7 mouse cellular contexts compared by ENCODE assay signal in the genomic region with DNA sequence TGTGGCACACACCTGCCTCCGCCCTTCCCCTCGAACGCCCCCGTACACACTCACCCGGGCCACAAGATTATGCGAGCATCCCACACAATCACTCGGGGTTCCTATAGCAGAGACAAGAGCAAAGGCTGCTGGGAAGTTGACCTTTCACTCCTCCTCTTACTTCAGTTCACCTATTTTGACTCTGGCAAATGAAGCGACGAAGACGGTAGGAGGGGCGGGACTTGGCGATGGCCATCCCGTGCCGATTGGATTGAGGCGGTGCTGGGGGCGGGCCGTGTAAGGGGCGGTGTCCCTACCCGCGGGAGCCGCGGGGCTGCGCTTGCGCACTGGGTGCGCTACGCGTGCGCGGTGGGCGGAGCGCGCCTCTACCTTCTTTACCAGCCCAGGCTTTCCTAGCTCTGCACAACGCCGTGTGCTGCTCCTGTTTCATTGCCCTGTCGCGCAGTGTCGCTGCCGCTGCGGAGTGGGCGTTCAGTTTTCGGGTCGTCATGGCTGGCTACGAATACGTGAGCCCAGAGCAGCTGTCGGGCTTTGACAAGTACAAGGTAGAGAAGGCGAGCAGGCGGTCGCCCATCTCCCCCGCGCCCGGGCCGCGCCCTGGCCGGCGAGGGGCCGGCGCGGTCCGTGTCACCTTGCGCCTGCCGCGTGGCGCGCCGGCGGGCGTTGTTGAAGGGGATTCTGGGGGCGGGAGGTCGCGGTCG. TPM values are rescaled to one million over a fixed set of nuclear protein-coding genes. Genes with fewer than 3 reads are reported as not detected.
DNase-seq lines count a peak whose midpoint lies in the region; ATAC-seq lines count a peak whose summit lies in the region.

Gene Selenoi (plus strand): TSS at position 311 of the 701 bp plus-strand sequence.

- peak; percentile 99 for ATAC-seq in embryonic facial prominence, embryonic 11.5 days (replicated peaks; ENCODE audit: insufficient number of reproducible peaks, low FRiP score, low TSS enrichment, low read depth)
- peak; percentile 95 for ATAC-seq in granulocyte monocyte progenitor cell, adult 5-6 weeks (replicated peaks; ENCODE audit: poor library complexity, severe bottlenecking)
- ATAC-seq in midbrain, embryonic 13.5 days, result peak; percentile 99

- no peaks in the 10 kb centered on the region for H3K9me3 ChIP-seq in embryonic facial prominence, embryonic 11.5 days (replicated peaks; ENCODE audit: control insufficient read depth, low read length)
- no peaks in the 10 kb centered on the region; the same call in 1 of the 2 replicates for H3K9me3 ChIP-seq in limb, embryonic 10.5 days (replicated peaks)
- 0 out of 2 replicates have a peak, but pooled peaks cover 2% of the 10 kb centered on the region for H3K9me3 ChIP-seq in midbrain, embryonic 13.5 days

- WGBS in embryonic facial prominence, embryonic 11.5 days, result 4% methylated on average over 71 of the region's 71 CpGs
- 3% methylated on average over 71 of the region's 71 CpGs for WGBS in limb, embryonic 10.5 days
- WGBS in midbrain, embryonic 13.5 days, result 4% methylated on average over 71 of the region's 71 CpGs

- peak within 1 kb of the TSS; percentile 85 for H3K9ac ChIP-seq in embryonic facial prominence, embryonic 11.5 days (replicated peaks; ENCODE audit: low read length)
- H3K9ac ChIP-seq in midbrain, embryonic 13.5 days (replicated peaks), result peak within 1 kb of the TSS; percentile 91

- H3K36me3 ChIP-seq in embryonic facial prominence, embryonic 11.5 days (replicated peaks; ENCODE audit: control insufficient read depth, insufficient read depth, low read depth, low read length), result no peaks in the 10 kb centered on the region
- peaks cover 17% of the 10 kb centered on the region for H3K36me3 ChIP-seq in limb, embryonic 10.5 days
- peaks cover 5% of the 10 kb centered on the region for H3K36me3 ChIP-seq in midbrain, embryonic 13.5 days

- DNase-seq in adrenal gland, postnatal 14 days, result peak; percentile 99
- DNase-seq in embryonic facial prominence, embryonic 11.5 days (ENCODE audit: low spot score), result peak; percentile 98
- peak; percentile 99 for DNase-seq in kidney, adult 11 months
- DNase-seq in limb, embryonic 10.5 days (ENCODE audit: low spot score), result peak; percentile 97
- DNase-seq in spleen, adult 12 weeks (ENCODE audit: low spot score), result peak; percentile 99

- peak within 1 kb of the TSS; percentile 79 for H3K27ac ChIP-seq in embryonic facial prominence, embryonic 11.5 days (replicated peaks; ENCODE audit: low read depth, low read length)
- H3K27ac ChIP-seq in limb, embryonic 10.5 days, result peak within 1 kb of the TSS; percentile 89
- peak within 1 kb of the TSS; percentile 92 for H3K27ac ChIP-seq in midbrain, embryonic 13.5 days

- H3K4me1 ChIP-seq in embryonic facial prominence, embryonic 11.5 days (ENCODE audit: control insufficient read depth, insufficient read depth, low read length), result no peaks in the 10 kb centered on the region
- H3K4me1 ChIP-seq in limb, embryonic 10.5 days, result peaks cover 21% of the 10 kb centered on the region
- peaks cover 31% of the 10 kb centered on the region for H3K4me1 ChIP-seq in midbrain, embryonic 13.5 days (replicated peaks)

- no peaks in the 10 kb centered on the region for H3K27me3 ChIP-seq in embryonic facial prominence, embryonic 11.5 days (ENCODE audit: control insufficient read depth, insufficient read depth, low read length)
- H3K27me3 ChIP-seq in limb, embryonic 10.5 days (ENCODE audit: low read depth, poor library complexity, severe bottlenecking), result no peaks in the 10 kb centered on the region
- no peaks in the 10 kb centered on the region for H3K27me3 ChIP-seq in midbrain, embryonic 13.5 days

- peak within 1 kb of the TSS; percentile 74 for H3K4me2 ChIP-seq in embryonic facial prominence, embryonic 11.5 days (ENCODE audit: low read depth, low read length)
- peak within 1 kb of the TSS; percentile 74 for H3K4me2 ChIP-seq in midbrain, embryonic 13.5 days (replicated peaks)

- peak within 1 kb of the TSS; percentile 86 for H3K4me3 ChIP-seq in embryonic facial prominence, embryonic 11.5 days (ENCODE audit: low read depth, low read length)
- H3K4me3 ChIP-seq in limb, embryonic 10.5 days, result peak within 1 kb of the TSS; percentile 83
- H3K4me3 ChIP-seq in midbrain, embryonic 13.5 days (replicated peaks), result peak within 1 kb of the TSS; percentile 78

RNA-seq across cellular contexts. Expression of gene Selenoi, which starts in this region (rescaled TPM):
- total RNA-seq in adrenal gland, postnatal 14 days (2021), result 21.4 and 23.7 TPM in 2 replicates
- polyA plus RNA-seq in embryonic facial prominence, embryonic 11.5 days (2014; fragmentation: Nextera tagmentation; extraction: Ambion mirVana), result 18.7 and 19.9 TPM in 2 replicates
- 22.7 and 38.5 TPM in 2 replicates for total RNA-seq in granulocyte monocyte progenitor cell, adult 5-6 weeks (2014; fragmentation: Nextera tagmentation)
- 48.1 and 61.2 TPM in 2 replicates for total RNA-seq in granulocyte monocyte progenitor cell, adult 5-6 weeks (2017)
- polyA plus RNA-seq in limb, embryonic 10.5 days (2016; fragmentation: Nextera tagmentation; extraction: Ambion mirVana), result 19.4 TPM in 2 replicates
- 22.3 and 26.8 TPM in 2 replicates for polyA plus RNA-seq in midbrain, embryonic 13.5 days (2015; fragmentation: Nextera tagmentation; extraction: Ambion mirVana)

Comparison
In these comparisons a context has a peak if more than half of its experiments do, and no peak if none do; other contexts are left out.
1. Peak in every context shown above with its lines: DNase-seq, ATAC-seq, H3K4me3 ChIP-seq and H3K27ac ChIP-seq.